Mouse (Mus musculus) forebrain, embryonic 16.5 days (tissue): Measurements from ENCODE around the gene Eva1b. TPM values are rescaled to one million over a fixed set of nuclear protein-coding genes. Genes with fewer than 3 reads are reported as not detected.

Source experiments
- ATAC-seq: fragments of 200-750 bp; cut with Nextera tagmentation; 2 replicates; pipeline ENCODE4 v1.8.0; 2017; ENCODE audit warnings: mild to moderate bottlenecking, moderate library complexity
- H3K27ac ChIP-seq: fragments of 300-500 bp; sonication (generic); 2 replicates; pipeline ENCODE4 v1.5.1; 2014; ENCODE audit warnings: low read length, control low read depth
- H3K27me3 ChIP-seq: fragments of 300-500 bp; sonication (generic); replicated peaks from 2 replicates; pipeline ENCODE4 v1.6.1; 2014; ENCODE audit warnings: low read length; ENCODE audit not compliant: control insufficient read depth, insufficient read depth
- H3K36me3 ChIP-seq: fragments of 300-500 bp; sonication (generic); 2 replicates; pipeline ENCODE4 v1.6.1; 2014; ENCODE audit not compliant: control insufficient read depth, insufficient read depth
- H3K4me1 ChIP-seq: fragments of 300-500 bp; sonication (generic); replicated peaks from 2 replicates; pipeline ENCODE4 v1.6.1; 2014; ENCODE audit warnings: low read length; ENCODE audit not compliant: control insufficient read depth, insufficient read depth
- H3K4me2 ChIP-seq: fragments of 300-500 bp; sonication (generic); 2 replicates; pipeline ENCODE4 v1.6.1; 2014; ENCODE audit warnings: mild to moderate bottlenecking, low read length, control low read depth
- H3K4me3 ChIP-seq: fragments of 300-500 bp; sonication (generic); replicated peaks from 2 replicates; pipeline ENCODE4 v1.5.1; 2014; ENCODE audit warnings: mild to moderate bottlenecking, low read length, control low read depth
- H3K9ac ChIP-seq: fragments of 300-500 bp; sonication (generic); replicated peaks from 2 replicates; pipeline ENCODE4 v1.6.1; 2014; ENCODE audit warnings: low read depth, low read length, control low read depth
- H3K9me3 ChIP-seq: fragments of 300-500 bp; sonication (generic); 2 replicates; pipeline ENCODE4 v1.6.1; 2016; ENCODE audit warnings: low read length; ENCODE audit not compliant: control insufficient read depth
- WGBS: fragments of 180-500 bp; shearing (Covaris S2); extraction: QIAGEN DNeasy Blood & Tissue Kit; methylation state at CpG from one replicate; pipeline ENCODE4 v1.1.7; 2014; 5-methylcytosine and 5-hydroxymethylcytosine counted together
- polyA plus RNA-seq: library from polyadenylated mRNA; unstranded; fragments of >200 nt; fragmentation: Nextera tagmentation; extraction: Ambion mirVana; gene quantifications from 2 replicates; pipeline ENCODE4 v1.2.1, GENCODE M21; 2015

Gene Eva1b
- polyA plus RNA-seq, 1 experiment from 2014 or later: 10.2 TPM

GRCm38 (mm10) chr4:126150297-126150948 is 2.9 kb downstream of the Eva1b start:
- Histone ChIP-seq H3K9me3 (no peaks in the 10 kb centered on the region), H3K27me3 (peaks cover 34% of the 10 kb centered on the region), H3K4me1 (peaks cover 17% of the 10 kb centered on the region), H3K4me3 (no peak overlapping the region), H3K27ac (no peak overlapping the region), H3K4me2 (no peak overlapping the region), H3K9ac (no peak overlapping the region), H3K36me3 (no peaks in the 10 kb centered on the region)
- WGBS: 57% methylated on average over 16 of the region's 16 CpGs
- ATAC-seq: peak; percentile 31; the same call in 1 of the 2 replicates

GRCm38 (mm10) chr4:126150949-126151320 is 3.4 kb downstream of the Eva1b start:
- Histone ChIP-seq H3K4me1 (peaks cover 17% of the 10 kb centered on the region), H3K4me2 (no peak overlapping the region), H3K4me3 (no peak overlapping the region), H3K9ac (no peak overlapping the region), H3K9me3 (no peaks in the 10 kb centered on the region), H3K27me3 (peaks cover 34% of the 10 kb centered on the region), H3K27ac (no peak overlapping the region), H3K36me3 (no peaks in the 10 kb centered on the region)
- WGBS: 67% methylated on average over 6 of the region's 6 CpGs
- no peak for ATAC-seq

GRCm38 (mm10) chr4:126151701-126152440 is 4.3 kb downstream of the Eva1b start:
- Histone ChIP-seq H3K4me3 (no peak overlapping the region), H3K4me2 (no peak overlapping the region), H3K27ac (no peak overlapping the region), H3K9me3 (no peaks in the 10 kb centered on the region), H3K36me3 (no peaks in the 10 kb centered on the region), H3K27me3 (peaks cover 31% of the 10 kb centered on the region), H3K9ac (no peak overlapping the region), H3K4me1 (peaks cover 17% of the 10 kb centered on the region)
- ATAC-seq: no peak
- WGBS: 81% methylated on average over 16 of the region's 16 CpGs

- H3K36me3 ChIP-seq: no peaks in the 10 kb centered on the region
- H3K4me2 ChIP-seq: no peak overlapping the region
These were observed 5.3 kb downstream of the Eva1b start for GRCm38 (mm10) chr4:126152864-126153263.

DNA sequence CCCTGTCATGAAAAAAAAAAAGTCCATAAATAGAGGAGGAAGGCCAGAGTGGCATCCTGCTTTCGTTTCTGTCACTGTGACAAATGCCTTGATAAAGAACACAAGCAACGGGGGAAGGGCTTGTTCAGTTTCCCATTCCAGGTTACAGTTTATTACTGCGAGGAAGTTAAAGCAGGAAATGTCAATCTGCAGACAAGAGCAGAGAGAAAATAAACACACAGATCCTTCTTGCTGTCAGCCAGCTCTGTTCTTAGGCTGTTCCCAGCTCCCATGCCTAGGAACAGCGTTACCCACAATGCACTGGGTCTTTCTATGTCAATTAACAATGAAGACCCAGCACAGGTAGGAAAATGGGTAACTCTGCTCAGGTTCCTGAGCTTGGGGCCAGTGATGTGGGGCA is 7.6 kb downstream of the Eva1b start:
- Histone ChIP-seq H3K9ac (no peak overlapping the region), H3K9me3 (no peaks in the 10 kb centered on the region), H3K4me2 (no peak overlapping the region), H3K27ac (no peak overlapping the region), H3K4me3 (no peak overlapping the region), H3K4me1 (no peaks in the 10 kb centered on the region), H3K27me3 (peaks cover 3% of the 10 kb centered on the region), H3K36me3 (no peaks in the 10 kb centered on the region)
- ATAC-seq: no peak
- 79% methylated on average over 4 of the region's 4 CpGs for WGBS

More at GRCm38 (mm10) chr4:126152864-126153263, 5.3 kb downstream of the Eva1b start:
- Histone ChIP-seq H3K9me3 (no peaks in the 10 kb centered on the region), H3K27me3 (peaks cover 26% of the 10 kb centered on the region), H3K27ac (no peak overlapping the region), H3K4me3 (no peak overlapping the region), H3K9ac (no peak overlapping the region), H3K4me1 (peaks cover 15% of the 10 kb centered on the region)
- ATAC-seq: no peak
- 52% methylated on average over 14 of the region's 14 CpGs for WGBS

DNA sequence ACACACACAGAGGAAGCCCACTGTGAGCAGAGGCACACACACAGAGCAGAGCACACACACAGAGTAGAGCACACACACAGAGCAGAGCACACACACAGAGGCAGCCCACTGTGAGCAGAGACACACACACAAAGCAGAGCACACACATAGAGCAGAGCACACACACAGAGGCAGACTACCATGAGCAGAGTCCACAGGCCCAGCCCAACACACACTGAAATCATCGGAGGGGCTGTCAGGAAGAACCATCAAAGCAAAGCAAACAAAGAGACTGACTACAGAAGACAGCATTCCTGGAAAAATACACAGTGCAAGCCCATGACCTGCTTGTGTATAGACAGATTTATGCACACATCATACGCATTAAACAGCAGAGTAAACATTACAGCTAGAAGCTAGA is 8.3 kb downstream of the Eva1b start:
- ATAC-seq: no peak
- Histone ChIP-seq H3K36me3 (no peaks in the 10 kb centered on the region), H3K27ac (no peak overlapping the region), H3K9me3 (no peaks in the 10 kb centered on the region), H3K4me2 (no peak overlapping the region), H3K9ac (no peak overlapping the region), H3K4me3 (no peak overlapping the region), H3K4me1 (no peaks in the 10 kb centered on the region), H3K27me3 (no peaks in the 10 kb centered on the region)
- WGBS: 66% methylated on average over 2 of the region's 2 CpGs

GRCm38 (mm10) chr4:126156617-126157016 is 9.1 kb downstream of the Eva1b start:
- no peak overlapping the region for H3K4me2 ChIP-seq
- H3K9me3 ChIP-seq: no peaks in the 10 kb centered on the region
- no peak overlapping the region for H3K27ac ChIP-seq
- no peak for ATAC-seq
- 54% methylated on average over 5 of the region's 5 CpGs for WGBS
- H3K4me1 ChIP-seq: no peaks in the 10 kb centered on the region
- no peaks in the 10 kb centered on the region for H3K27me3 ChIP-seq
- H3K4me3 ChIP-seq: no peak overlapping the region
- H3K9ac ChIP-seq: no peak overlapping the region
- no peaks in the 10 kb centered on the region for H3K36me3 ChIP-seq

DNA sequence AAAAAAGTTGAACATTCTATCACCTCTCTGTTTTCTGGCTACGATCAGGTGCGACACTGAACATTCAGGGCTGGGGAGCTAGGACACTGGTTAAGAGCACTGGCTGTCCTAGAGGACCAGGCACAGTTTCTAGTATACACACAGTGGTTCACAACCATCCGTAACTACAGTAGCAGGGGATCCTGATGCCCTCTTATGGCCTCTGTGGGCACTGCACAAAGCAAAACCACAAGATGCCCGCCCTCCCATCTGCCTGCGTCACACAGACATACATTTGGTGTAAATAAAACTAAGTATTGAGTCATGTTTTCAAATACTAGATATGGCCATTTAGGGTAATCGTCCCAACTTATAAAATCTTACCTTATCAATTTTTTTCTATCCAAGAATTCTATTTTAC is 10.0 kb downstream of the Eva1b start:
- H3K4me1 ChIP-seq: no peaks in the 10 kb centered on the region; the same call in 1 of the 2 replicates
- no peaks in the 10 kb centered on the region for H3K27me3 ChIP-seq

DNA sequence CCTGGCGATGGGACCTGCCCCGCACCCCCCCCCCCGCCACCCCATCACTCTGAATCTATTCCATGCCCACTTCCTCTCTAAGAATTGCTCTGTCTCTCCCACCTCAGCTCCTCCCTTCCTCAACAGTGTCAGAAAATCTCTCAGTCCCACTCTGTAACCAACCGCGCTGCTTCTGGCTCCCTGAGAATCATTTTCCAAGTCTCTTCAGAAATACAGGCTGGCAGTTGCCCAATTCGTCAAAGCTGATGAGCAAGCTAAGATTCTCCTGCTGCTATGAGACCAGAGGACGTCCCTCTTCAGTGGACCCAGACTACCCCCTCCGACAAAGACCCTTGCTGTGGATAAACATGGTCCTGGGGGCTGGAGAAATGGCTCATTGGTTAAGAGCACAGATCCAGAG is 11.9 kb downstream of the Eva1b start:
- Histone ChIP-seq H3K4me3 (no peak overlapping the region), H3K36me3 (no peaks in the 10 kb centered on the region), H3K9ac (no peak overlapping the region), H3K27me3 (no peaks in the 10 kb centered on the region), H3K27ac (no peak overlapping the region), H3K4me1 (peaks cover 6% of the 10 kb centered on the region), H3K9me3 (no peaks in the 10 kb centered on the region), H3K4me2 (no peak overlapping the region)
- 79% methylated on average over 8 of the region's 8 CpGs for WGBS
- ATAC-seq: no peak

More for the DNA sequence above, 10.0 kb downstream of the Eva1b start:
- no peak overlapping the region for H3K9ac ChIP-seq
- 89% methylated on average over 6 of the region's 6 CpGs for WGBS
- H3K36me3 ChIP-seq: no peaks in the 10 kb centered on the region
- H3K27ac ChIP-seq: no peak overlapping the region
- H3K4me2 ChIP-seq: no peak overlapping the region
- H3K4me3 ChIP-seq: no peak overlapping the region
- H3K9me3 ChIP-seq: no peaks in the 10 kb centered on the region
- no peak for ATAC-seq
